Mouse (Mus musculus): Measurements from ENCODE around the gene Map6d1. TPM values are rescaled to one million over a fixed set of nuclear protein-coding genes. Genes with fewer than 3 reads are reported as not detected.

Map6d1 gene
- 1 to 10 TPM in 1 of 2 experiments, under 1 TPM in 1; 0.51 to 1.1 TPM for total RNA-seq (2021)
- long read RNA-seq, experiment 1, partial matches to known transcripts: 0 of 2 reads
- long read RNA-seq, experiment 1, other reads (novel, unspliced or antisense): 0 of 2 reads
- long read RNA-seq, experiment 2, transcript Map6d1-201 (3 exons, 3,280 nt): major isoform, 5 of 5 reads
- long read RNA-seq, experiment 2, partial matches to known transcripts: 0 of 5 reads
- long read RNA-seq, experiment 2, other reads (novel, unspliced or antisense): 0 of 5 reads

- DNase-seq: peak; percentile 56 to 60
- intact Hi-C loops (cut with DNase I): no loop called here
Observed at GRCm38 (mm10) chr16:20240468-20241414, at the start of gene Map6d1. Gene Map6d1 (minus strand): TSS chr16:20241358.

GRCm38 (mm10) chr16:20280238-20280637, 39.1 kb upstream of the Map6d1 start:
- intact Hi-C loops (cut with DNase I): no loop called here
- DNase-seq: no peak

GRCm38 (mm10) chr16:20279395-20279794, 38.2 kb upstream of the Map6d1 start:
- no peak for DNase-seq

GRCm38 (mm10) chr16:20272994-20273393, 31.8 kb upstream of the Map6d1 start:
- DNase-seq: no peak
- intact Hi-C loops (cut with DNase I): no loop called here

More at GRCm38 (mm10) chr16:20279395-20279794, 38.2 kb upstream of the Map6d1 start:
- intact Hi-C loops (cut with DNase I): no loop called here

GRCm38 (mm10) chr16:20271339-20271738, 30.2 kb upstream of the Map6d1 start:
- no peak for DNase-seq
- intact Hi-C loops (cut with DNase I): no loop called here

GRCm38 (mm10) chr16:20265089-20265488, 23.9 kb upstream of the Map6d1 start:
- intact Hi-C loops (cut with DNase I): no loop called here
- no peak for DNase-seq

- intact Hi-C loops (cut with DNase I): no loop called here
- no peak for DNase-seq
Observed at GRCm38 (mm10) chr16:20257926-20258325, 16.8 kb upstream of the Map6d1 start.

GRCm38 (mm10) chr16:20248442-20249174, 7.5 kb upstream of the Map6d1 start:
- no peak for DNase-seq
- intact Hi-C loops (cut with DNase I): no loop called here

- no peak for DNase-seq
- intact Hi-C loops (cut with DNase I): no loop called here
Observed at GRCm38 (mm10) chr16:20247103-20247502, 5.9 kb upstream of the Map6d1 start.

- no peak for DNase-seq
- intact Hi-C loops (cut with DNase I): no loop called here
Observed at GRCm38 (mm10) chr16:20238646-20239045, 2.5 kb downstream of the Map6d1 start.

GRCm38 (mm10) chr16:20237426-20237825, 3.7 kb downstream of the Map6d1 start:
- intact Hi-C loops (cut with DNase I): no loop called here
- DNase-seq: no peak

- intact Hi-C loops (cut with DNase I): no loop called here
- no peak for DNase-seq
Observed at GRCm38 (mm10) chr16:20234406-20234805, 6.8 kb downstream of the Map6d1 start.

- intact Hi-C loops (cut with DNase I): no loop called here
- no peak for DNase-seq
Observed at GRCm38 (mm10) chr16:20228167-20228566, 13.0 kb downstream of the Map6d1 start.

GRCm38 (mm10) chr16:20227504-20227903, 13.7 kb downstream of the Map6d1 start:
- DNase-seq: peak in 1 of 2 experiments; percentile 21
- intact Hi-C loops (cut with DNase I): no loop called here

GRCm38 (mm10) chr16:20226676-20227075, 14.5 kb downstream of the Map6d1 start:
- intact Hi-C loops (cut with DNase I): no loop called here
- DNase-seq: no peak

GRCm38 (mm10) chr16:20222726-20223125, 18.4 kb downstream of the Map6d1 start:
- DNase-seq: no peak
- intact Hi-C loops (cut with DNase I): no loop called here

GRCm38 (mm10) chr16:20213591-20214226, 27.4 kb downstream of the Map6d1 start:
- intact Hi-C loops (cut with DNase I): loop anchor here (1.0 kb wide), 1 partner anchor 89 kb away; the partner anchor contains the start of gene Parl
- DNase-seq: peak; percentile 50 to 68

- DNase-seq: no peak
- intact Hi-C loops (cut with DNase I): loop anchor here (5.0 kb wide), 1 partner anchor 283 kb away; no protein-coding TSS in a partner anchor
Observed at GRCm38 (mm10) chr16:20199501-20200201, 41.5 kb downstream of the Map6d1 start.

GRCm38 (mm10) chr16:20196962-20197361, 44.2 kb downstream of the Map6d1 start:
- intact Hi-C loops (cut with DNase I): no loop called here
- DNase-seq: no peak

GRCm38 (mm10) chr16:20195546-20195945, 45.6 kb downstream of the Map6d1 start:
- peak in 1 of 2 experiments; percentile 30 for DNase-seq
- intact Hi-C loops (cut with DNase I): no loop called here

All from heart, postnatal 14 days (tissue).